Mouse (Mus musculus) forebrain, embryonic 12.5 days (tissue): ENCODE data around the gene Ube2z. TPM values are rescaled to one million over a fixed set of nuclear protein-coding genes. Genes with fewer than 3 reads are reported as not detected.

Source experiments
- ATAC-seq: fragments of 200-750 bp; cut with Nextera tagmentation; 2 replicates; pipeline ENCODE4 v1.8.0; 2017; ENCODE audit warnings: moderate TSS enrichment; ENCODE audit not compliant: low FRiP score
- H3K27ac ChIP-seq: fragments of 300-500 bp; sonication (generic); 2 replicates; pipeline ENCODE4 v1.5.1; 2016; ENCODE audit warnings: mild to moderate bottlenecking
- H3K27me3 ChIP-seq: fragments of 300-500 bp; sonication (generic); 2 replicates; pipeline ENCODE4 v1.6.1; 2016; ENCODE audit warnings: mild to moderate bottlenecking
- H3K36me3 ChIP-seq: fragments of 300-500 bp; sonication (generic); replicated peaks from 2 replicates; pipeline ENCODE4 v1.6.1; 2016; ENCODE audit warnings: mild to moderate bottlenecking
- H3K4me1 ChIP-seq: fragments of 300-500 bp; sonication (generic); 2 replicates; pipeline ENCODE4 v1.6.1; 2016
- H3K4me2 ChIP-seq: fragments of 300-500 bp; sonication (generic); 2 replicates; pipeline ENCODE4 v1.6.1; 2016; ENCODE audit warnings: mild to moderate bottlenecking, moderate library complexity
- H3K4me3 ChIP-seq: fragments of 300-500 bp; sonication (generic); replicated peaks from 2 replicates; pipeline ENCODE4 v1.5.1; 2016; ENCODE audit warnings: mild to moderate bottlenecking
- H3K9ac ChIP-seq: fragments of 300-500 bp; sonication (generic); 2 replicates; pipeline ENCODE4 v1.6.1; 2016; ENCODE audit warnings: mild to moderate bottlenecking
- H3K9me3 ChIP-seq: fragments of 300-500 bp; sonication (generic); 2 replicates; pipeline ENCODE4 v1.6.1; 2016
- WGBS: fragments of 180-500 bp; shearing (Covaris S2); methylation state at CpG from one replicate; pipeline ENCODE4 v1.1.7; 2016; 5-methylcytosine and 5-hydroxymethylcytosine counted together
- polyA plus RNA-seq: library from polyadenylated mRNA; unstranded; fragments of >200 nt; fragmentation: Nextera tagmentation; extraction: Ambion mirVana; gene quantifications from 2 replicates; pipeline ENCODE4 v1.2.1, GENCODE M21; 2016

Gene Ube2z
- polyA plus RNA-seq, 1 experiment from 2014 or later: 30.4 TPM

DNA sequence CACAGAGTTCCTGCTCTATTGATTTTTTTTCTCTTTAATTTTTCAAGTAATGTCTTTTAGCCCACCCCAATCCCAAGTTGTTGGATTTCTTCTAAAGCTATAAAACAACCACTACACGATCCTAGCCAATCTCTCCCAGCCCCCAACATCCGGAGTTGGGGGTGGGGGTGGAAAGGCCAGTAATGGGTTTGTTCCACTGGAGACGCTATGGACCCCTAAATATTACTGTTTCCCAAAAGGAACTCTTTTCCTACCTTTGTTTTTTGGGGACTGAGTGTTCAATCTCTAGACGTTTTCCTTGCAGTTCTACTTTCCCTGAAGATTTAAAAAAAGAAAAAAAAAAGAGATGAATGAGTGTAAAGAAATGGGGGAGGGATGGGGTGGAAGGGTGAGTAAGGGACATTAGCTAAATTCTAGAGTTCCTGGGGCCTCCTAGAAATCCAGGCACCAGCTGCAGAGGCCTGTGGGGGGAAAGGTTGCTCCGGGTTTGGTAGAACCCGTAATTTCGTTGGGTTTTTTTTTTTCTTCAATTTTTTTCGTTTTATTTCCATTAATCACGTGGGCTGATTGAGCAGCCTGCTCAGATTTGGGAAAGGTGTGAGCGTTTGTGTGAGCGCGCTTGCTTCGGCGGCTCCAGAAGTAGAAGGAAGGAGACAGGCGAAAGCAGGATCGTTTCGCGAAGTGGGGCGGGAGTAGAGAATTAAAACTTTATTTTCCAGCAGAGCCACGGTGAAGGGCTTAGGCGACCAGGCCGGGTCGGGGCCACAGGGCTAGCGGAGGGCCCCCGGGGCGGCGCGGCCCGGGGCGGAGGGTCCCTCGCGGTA, 61.0 kb downstream of the Ube2z start:
- H3K4me1 ChIP-seq: peaks cover 32% of the 10 kb centered on the region
- WGBS: under 1% methylated on average over 32 of the region's 32 CpGs

DNA sequence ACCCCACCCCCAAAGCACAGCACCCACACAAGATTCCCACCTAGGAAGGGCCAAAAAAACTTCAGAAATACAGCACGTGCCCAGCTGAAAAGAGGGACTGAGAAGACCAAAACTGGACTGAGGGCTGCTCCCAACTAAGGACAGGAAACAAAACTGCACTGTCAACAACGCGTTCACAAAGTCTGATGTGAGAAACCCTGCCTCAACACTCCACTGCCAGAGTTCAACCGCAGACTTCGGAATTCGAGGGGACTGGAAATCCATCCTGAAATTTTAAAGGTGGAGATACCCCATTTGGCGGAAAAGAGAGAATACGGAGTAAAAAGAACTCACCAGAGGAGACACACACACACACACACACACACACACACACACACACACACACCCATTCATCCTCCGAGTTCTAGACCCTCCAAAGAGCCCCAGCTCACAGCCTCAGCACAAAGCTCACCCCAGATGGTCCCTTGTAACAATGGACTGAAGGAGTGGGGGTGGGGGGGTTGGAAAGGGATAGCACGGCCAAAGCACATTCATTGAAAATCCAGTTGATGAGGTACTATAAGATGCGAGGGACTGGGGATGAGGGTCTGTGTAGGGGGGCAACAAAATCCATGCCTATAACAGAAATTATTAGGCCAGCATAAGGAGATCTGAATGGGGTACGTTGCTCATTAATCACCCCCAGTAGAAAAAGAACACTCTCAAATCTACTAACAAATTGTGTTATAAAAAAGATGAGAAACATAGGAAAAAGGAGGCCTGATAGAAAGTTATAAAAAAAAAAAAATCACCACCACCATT, 61.9 kb downstream of the Ube2z start:
- Histone ChIP-seq H3K27me3 (no peaks in the 10 kb centered on the region), H3K36me3 (no peaks in the 10 kb centered on the region), H3K9ac (peak overlapping the region; percentile 94), H3K27ac (peak overlapping the region; percentile 76), H3K4me3 (peak overlapping the region; percentile 96), H3K9me3 (no peaks in the 10 kb centered on the region), H3K4me2 (peak overlapping the region; percentile 81), H3K4me1 (peaks cover 30% of the 10 kb centered on the region)
- 1% methylated on average over 12 of the region's 12 CpGs for WGBS
- ATAC-seq: no peak

More for the DNA sequence above, 61.0 kb downstream of the Ube2z start:
- peak overlapping the region; percentile 99 for H3K27ac ChIP-seq
- H3K9ac ChIP-seq: peak overlapping the region; percentile 94
- H3K4me3 ChIP-seq: peak overlapping the region; percentile 96
- no peaks in the 10 kb centered on the region for H3K27me3 ChIP-seq
- H3K9me3 ChIP-seq: no peaks in the 10 kb centered on the region
- no peak for ATAC-seq
- no peaks in the 10 kb centered on the region for H3K36me3 ChIP-seq
- H3K4me2 ChIP-seq: peak overlapping the region; percentile 81

Other genes with a start within 250 kb of the Ube2z start
- gene Phospho1, start 240.9 kb downstream of the Ube2z start, polyA plus RNA-seq: not detected in 2 replicates
- 3.2 and 3.7 TPM in 2 replicates for gene Gngt2, start 228.2 kb downstream of the Ube2z start, polyA plus RNA-seq
- gene Abi3, start 222.9 kb downstream of the Ube2z start, polyA plus RNA-seq: 2.4 TPM in 2 replicates
- gene B4galnt2, start 150.5 kb downstream of the Ube2z start, polyA plus RNA-seq: not detected in 2 replicates
- 97.9 and 103 TPM in 2 replicates for gene Igf2bp1, start 59.4 kb downstream of the Ube2z start, polyA plus RNA-seq
- not detected in 2 replicates for gene Gip, start 40.8 kb downstream of the Ube2z start, polyA plus RNA-seq
- 107 and 109 TPM in 2 replicates for gene Snf8, start 30.5 kb downstream of the Ube2z start, polyA plus RNA-seq
- 379 and 385 TPM in 2 replicates for gene Atp5g1, start 10.3 kb upstream of the Ube2z start, polyA plus RNA-seq
- not detected in 2 replicates for gene Calcoco2, start 46.6 kb upstream of the Ube2z start, polyA plus RNA-seq
- 0.28 and 0.32 TPM in 2 replicates for gene Ttll6, start 68.4 kb upstream of the Ube2z start, polyA plus RNA-seq
- not detected in 2 replicates for gene Hoxb13, start 128.9 kb upstream of the Ube2z start, polyA plus RNA-seq
- gene Hoxb9, start 206.1 kb upstream of the Ube2z start, polyA plus RNA-seq: not detected in 2 replicates
- not detected in 2 replicates for gene Hoxb8, start 216.5 kb upstream of the Ube2z start, polyA plus RNA-seq
- gene Hoxb7, start 221.2 kb upstream of the Ube2z start, polyA plus RNA-seq: not detected in 2 replicates
- gene Hoxb6, start 227.1 kb upstream of the Ube2z start, polyA plus RNA-seq: not detected in 2 replicates
- not detected in 2 replicates for gene Hoxb5, start 237.9 kb upstream of the Ube2z start, polyA plus RNA-seq